Mouse (Mus musculus) ES-E14 (cell line): Measurements from ENCODE around the gene Serpine1. TPM values are rescaled to one million over a fixed set of nuclear protein-coding genes. Genes with fewer than 3 reads are reported as not detected.
A peak's percentile ranks its signal among the peaks of the same experiment; 100 is the strongest.

ENCODE experiments used
- DNase-seq: peaks from one replicate; pipeline ENCODE4 v3.0.0-alpha.2; 2013; ENCODE audit warnings: low read depth, low spot score
- H3K27ac ChIP-seq: 2 replicates; pipeline ENCODE4 v1.5.1; 2012; ENCODE audit warnings: low read depth, mild to moderate bottlenecking, low read length, moderate library complexity, mixed read lengths; ENCODE audit not compliant: poor library complexity, insufficient read depth, severe bottlenecking
- H3K36me3 ChIP-seq: 2 replicates; pipeline ENCODE4 v1.6.1; 2012; ENCODE audit warnings: mild to moderate bottlenecking, low read length, moderate library complexity, mixed read lengths; ENCODE audit not compliant: control insufficient read depth, poor library complexity, insufficient read depth, severe bottlenecking
- H3K4me1 ChIP-seq, 2 experiments: fragments of 150-350 bp in 1 of 2; sonication (generic) in 1 of 2; 2 replicates each; pipeline ENCODE4 v1.6.1; 2012; ENCODE audit warnings: low read length in 2 of 2, mild to moderate bottlenecking in 1 of 2, mixed read lengths in 1 of 2; ENCODE audit not compliant: control insufficient read depth in 2 of 2, insufficient read depth in 2 of 2, poor library complexity in 1 of 2
- H3K4me3 ChIP-seq, 2 experiments: fragments of 150-350 bp in 1 of 2; sonication (generic) in 1 of 2; 2 replicates each; pipeline ENCODE4 v1.5.1; 2012; ENCODE audit warnings: low read length in 2 of 2, low read depth in 1 of 2, mild to moderate bottlenecking in 1 of 2, mixed read lengths in 1 of 2; ENCODE audit not compliant: insufficient read depth in 1 of 2, poor library complexity in 1 of 2, severe bottlenecking in 1 of 2
- H3K9ac ChIP-seq: 2 replicates; pipeline ENCODE4 v1.6.1; 2012; ENCODE audit warnings: low read depth, mild to moderate bottlenecking, low read length, mixed read lengths; ENCODE audit not compliant: poor library complexity, insufficient read depth, severe bottlenecking
- H3K9me3 ChIP-seq: fragments of 150-350 bp; sonication (generic); 2 replicates; pipeline ENCODE4 v1.6.1; 2012; ENCODE audit warnings: low read depth, mild to moderate bottlenecking, low read length; ENCODE audit not compliant: control insufficient read depth, insufficient read depth
- CHD2 ChIP-seq: IDR thresholded peaks from 2 replicates; pipeline ENCODE4 v1.6.1; 2014; ENCODE audit warnings: mild to moderate bottlenecking, low read depth, low read length, inconsistent platforms
- HCFC1 ChIP-seq: IDR thresholded peaks from 2 replicates; pipeline ENCODE4 v1.6.1; 2012; ENCODE audit warnings: low read length, inconsistent platforms, borderline replicate concordance; ENCODE audit not compliant: insufficient read depth
- MAFK ChIP-seq: IDR thresholded peaks from 2 replicates; pipeline ENCODE4 v1.6.1; 2014; ENCODE audit warnings: mild to moderate bottlenecking, low read depth, low read length, inconsistent platforms; ENCODE audit not compliant: insufficient read depth
- ZC3H11A ChIP-seq: IDR thresholded peaks from 2 replicates; pipeline ENCODE4 v1.6.1; 2012; ENCODE audit warnings: low read depth, mild to moderate bottlenecking, inconsistent platforms, low read length, borderline replicate concordance
- ZNF384 ChIP-seq: IDR thresholded peaks from 2 replicates; pipeline ENCODE4 v1.6.1; 2012; ENCODE audit warnings: low read depth, low read length, inconsistent platforms
- in situ Hi-C, 2 experiments: fragments of 600-800 bp; cut with MboI; formaldehyde crosslinking; loops; one replicate each; pipeline ENCODE4 v1.15.1; 2025; ENCODE audit warnings: low sequenced_read_pairs in 2 of 2, inconsistent platforms in 1 of 2; ENCODE audit not compliant: unreplicated experiment in 2 of 2
- total RNA-seq: library from RNA; depleted of rRNA; stranded (reverse); fragments of 300-350 nt; gene quantifications from 2 replicates; pipeline ENCODE4 v1.2.3, GENCODE M21; 2012

Serpine1 gene
- total RNA-seq, 1 experiment = 166 TPM

- Histone ChIP-seq H3K36me3 (no peaks in the 10 kb centered on the region), H3K27ac (no peak overlapping the region), H3K4me3 (peak overlapping the region; percentile 19 to 27; a peak in 3 of 4 replicates), H3K9ac (peak overlapping the region; percentile 44), H3K9me3 (no peaks in the 10 kb centered on the region), H3K4me1 (peaks cover 2 to 15% of the 10 kb centered on the region in 2 experiments; a peak in 2 of 4 replicates)
- peak; percentile 91 for TF ChIP-seq MAFK
- TF ChIP-seq CHD2 = no peak
- no peak for DNase-seq
- in situ Hi-C loops = loop anchor here in 1 of 2 experiments (10.0 kb wide), 1 partner anchor 88 kb away; no protein-coding TSS in a partner anchor
Observed at GRCm38 (mm10) chr5:137102575-137103522, 30.8 kb upstream of the Serpine1 start.

GRCm38 (mm10) chr5:137102078-137102477 is 30.0 kb upstream of the Serpine1 start:
- in situ Hi-C loops = loop anchor here in 1 of 2 experiments (10.0 kb wide), 1 partner anchor 87 kb away; no protein-coding TSS in a partner anchor
- Histone ChIP-seq H3K4me3 (peak overlapping the region; percentile 19 to 27; a peak in 1 of 4 replicates), H3K9ac (peak overlapping the region; percentile 25; the same call in 1 of the 2 replicates), H3K27ac (no peak overlapping the region), H3K4me1 (peaks cover 2 to 15% of the 10 kb centered on the region in 2 experiments; a peak in 2 of 4 replicates), H3K36me3 (no peaks in the 10 kb centered on the region), H3K9me3 (no peaks in the 10 kb centered on the region)
- TF ChIP-seq ZNF384 (no peak), ZC3H11A (no peak), MAFK (no peak), CHD2 (no peak), HCFC1 (no peak)
- DNase-seq = no peak

GRCm38 (mm10) chr5:137100660-137101059 is 28.6 kb upstream of the Serpine1 start:
- in situ Hi-C loops = loop anchor here in 1 of 2 experiments (10.0 kb wide), 1 partner anchor 86 kb away; no protein-coding TSS in a partner anchor
- no peaks in the 10 kb centered on the region for H3K9me3 ChIP-seq
- H3K4me3 ChIP-seq = no peak overlapping the region
- no peak for DNase-seq
- no peak overlapping the region for H3K9ac ChIP-seq
- no peaks in the 10 kb centered on the region for H3K36me3 ChIP-seq
- H3K27ac ChIP-seq = no peak overlapping the region
- H3K4me1 ChIP-seq = peaks cover 2 to 15% of the 10 kb centered on the region in 2 experiments; a peak in 2 of 4 replicates
- TF ChIP-seq MAFK = no peak
- TF ChIP-seq ZC3H11A = no peak
- no peak for TF ChIP-seq CHD2
- no peak for TF ChIP-seq ZNF384
- TF ChIP-seq HCFC1 = no peak

GRCm38 (mm10) chr5:137098418-137098817 is 26.4 kb upstream of the Serpine1 start:
- in situ Hi-C loops = no loop called here
- no peaks in the 10 kb centered on the region for H3K36me3 ChIP-seq
- H3K4me1 ChIP-seq = peaks cover 1 to 11% of the 10 kb centered on the region in 2 experiments; a peak in 2 of 4 replicates

More at GRCm38 (mm10) chr5:137098418-137098817, 26.4 kb upstream of the Serpine1 start:
- H3K9ac ChIP-seq = no peak overlapping the region
- no peak for DNase-seq
- no peak overlapping the region for H3K4me3 ChIP-seq
- no peak overlapping the region for H3K27ac ChIP-seq
- TF ChIP-seq ZC3H11A (no peak), MAFK (no peak), ZNF384 (no peak)
- H3K9me3 ChIP-seq = no peaks in the 10 kb centered on the region
